Mouse (Mus musculus): ENCODE measurements around the gene Ldlrad3. TPM values are rescaled to one million over a fixed set of nuclear protein-coding genes. Genes with fewer than 3 reads are reported as not detected.

The Ldlrad3 gene
- polyA plus RNA-seq, 1 experiment from 2014 or later, result 4.6 TPM

DNA sequence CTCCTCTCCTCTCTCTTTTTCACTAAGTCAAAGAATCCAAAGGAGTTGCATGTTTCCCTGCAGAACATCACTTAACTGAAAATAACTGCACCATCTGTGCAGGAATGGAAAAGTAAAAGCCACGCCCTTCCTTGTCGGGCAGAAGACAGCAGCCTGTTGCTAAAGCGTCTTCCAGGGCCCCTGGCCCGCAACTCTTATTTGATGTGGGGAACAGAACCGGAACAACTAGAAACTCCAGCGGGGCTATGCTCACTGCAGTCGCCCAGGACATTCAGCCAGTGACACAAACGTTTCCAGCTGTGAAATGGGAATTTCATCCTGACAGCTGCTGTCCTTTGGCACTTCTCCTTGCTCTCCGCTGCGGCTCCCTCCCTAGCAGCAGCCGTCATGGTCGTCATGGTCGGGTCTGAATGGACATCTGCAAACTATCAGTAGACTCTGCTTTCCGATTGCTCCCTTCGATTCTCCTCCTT lies 67.2 kb downstream of the Ldlrad3 start:
- no peaks in the 10 kb centered on the region for H3K9me3 ChIP-seq (ENCODE audit: low read length)
- H3K36me3 ChIP-seq (replicated peaks; ENCODE audit: insufficient read depth, low read length), result no peaks in the 10 kb centered on the region
- no peak for DNase-seq
- 63% methylated on average over 15 of the region's 15 CpGs for WGBS (ENCODE audit: insufficient replicate concordance)
- H3K4me1 ChIP-seq (ENCODE audit: insufficient read depth), result peaks cover 4% of the 10 kb centered on the region
- no peak overlapping the region for H3K4me3 ChIP-seq (ENCODE audit: low read depth, low read length)
- no peak for ATAC-seq
- H3K9ac ChIP-seq (replicated peaks), result no peak overlapping the region
- H3K27me3 ChIP-seq (ENCODE audit: insufficient read depth, low read length), result no peaks in the 10 kb centered on the region
- no peak overlapping the region for H3K4me2 ChIP-seq (ENCODE audit: low read depth, low read length)
- H3K27ac ChIP-seq (ENCODE audit: low read depth), result no peak overlapping the region
- TF ChIP-seq EP300 (IDR thresholded peaks at IDR 0.05; ENCODE audit: low read depth) (no peak), CTCF (IDR thresholded peaks at IDR 0.05; ENCODE audit: low read depth) (no peak)

DNA sequence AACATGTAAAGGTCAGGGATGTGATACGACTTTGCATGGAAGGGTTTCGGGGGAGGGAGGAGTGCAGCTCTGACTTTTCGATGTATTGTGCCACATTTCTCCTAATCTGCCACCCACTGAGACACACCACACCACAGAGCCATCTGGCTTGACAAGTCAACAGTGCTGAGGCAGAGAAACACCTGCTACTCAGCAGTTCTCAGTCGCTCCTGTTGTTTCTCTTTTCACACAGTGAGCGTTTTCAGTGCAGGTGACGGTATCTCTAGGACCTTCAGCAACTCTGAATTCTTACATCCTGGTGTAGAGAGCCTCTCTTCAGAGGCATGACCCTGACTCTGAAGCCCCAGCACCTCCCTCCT lies 68.8 kb downstream of the Ldlrad3 start:
- Histone ChIP-seq H3K4me1 (ENCODE audit: insufficient read depth) (peaks cover 4% of the 10 kb centered on the region; the same call in 1 of the 2 replicates), H3K27ac (ENCODE audit: low read depth) (peak overlapping the region; percentile 44; the same call in 1 of the 2 replicates), H3K9me3 (ENCODE audit: low read length) (no peaks in the 10 kb centered on the region), H3K27me3 (ENCODE audit: insufficient read depth, low read length) (no peaks in the 10 kb centered on the region), H3K4me3 (ENCODE audit: low read depth, low read length) (no peak overlapping the region), H3K36me3 (replicated peaks; ENCODE audit: insufficient read depth, low read length) (no peaks in the 10 kb centered on the region), H3K4me2 (ENCODE audit: low read depth, low read length) (no peak overlapping the region), H3K9ac (replicated peaks) (no peak overlapping the region)
- no peak for TF ChIP-seq EP300 (IDR thresholded peaks at IDR 0.05; ENCODE audit: low read depth)
- TF ChIP-seq CTCF (IDR thresholded peaks at IDR 0.05; ENCODE audit: low read depth), result no peak
- ATAC-seq, result 0 out of 2 replicates have a peak, but pooled peaks have one; percentile 14
- DNase-seq, result no peak
- 59% methylated on average over 6 of the region's 6 CpGs for WGBS (ENCODE audit: insufficient replicate concordance)

GRCm38 (mm10) chr2:102116521-102117401 lies 69.4 kb downstream of the Ldlrad3 start:
- Histone ChIP-seq H3K27me3 (ENCODE audit: insufficient read depth, low read length) (no peaks in the 10 kb centered on the region), H3K9me3 (ENCODE audit: low read length) (no peaks in the 10 kb centered on the region), H3K4me1 (ENCODE audit: insufficient read depth) (peaks cover 4% of the 10 kb centered on the region; the same call in 1 of the 2 replicates), H3K4me2 (ENCODE audit: low read depth, low read length) (no peak overlapping the region), H3K27ac (ENCODE audit: low read depth) (peak overlapping the region; percentile 44; the same call in 1 of the 2 replicates), H3K4me3 (ENCODE audit: low read depth, low read length) (no peak overlapping the region), H3K9ac (replicated peaks) (no peak overlapping the region), H3K36me3 (replicated peaks; ENCODE audit: insufficient read depth, low read length) (no peaks in the 10 kb centered on the region)
- DNase-seq, result no peak
- 0 out of 2 replicates have a peak, but pooled peaks have one; percentile 28 for ATAC-seq
- 56% methylated on average over 9 of the region's 9 CpGs for WGBS (ENCODE audit: insufficient replicate concordance)
- TF ChIP-seq EP300 (IDR thresholded peaks at IDR 0.05; ENCODE audit: low read depth) (no peak), CTCF (IDR thresholded peaks at IDR 0.05; ENCODE audit: low read depth) (no peak)

- WGBS (ENCODE audit: insufficient replicate concordance), result 66% methylated on average over 3 of the region's 3 CpGs
- H3K4me3 ChIP-seq (ENCODE audit: low read depth, low read length), result no peak overlapping the region
- H3K9me3 ChIP-seq (ENCODE audit: low read length), result no peaks in the 10 kb centered on the region
- peak overlapping the region; percentile 40; the same call in 1 of the 2 replicates for H3K27ac ChIP-seq (ENCODE audit: low read depth)
- H3K27me3 ChIP-seq (ENCODE audit: insufficient read depth, low read length), result no peaks in the 10 kb centered on the region
- 0 out of 2 replicates have a peak, but pooled peaks cover 4% of the 10 kb centered on the region for H3K4me1 ChIP-seq (ENCODE audit: insufficient read depth)
- no peaks in the 10 kb centered on the region for H3K36me3 ChIP-seq (replicated peaks; ENCODE audit: insufficient read depth, low read length)
- TF ChIP-seq EP300 (IDR thresholded peaks at IDR 0.05; ENCODE audit: low read depth) (no peak), CTCF (IDR thresholded peaks at IDR 0.05; ENCODE audit: low read depth) (no peak)
- ATAC-seq (no peak), DNase-seq (no peak)
- no peak overlapping the region for H3K9ac ChIP-seq (replicated peaks)
- peak overlapping the region; percentile 32; the same call in 1 of the 2 replicates for H3K4me2 ChIP-seq (ENCODE audit: low read depth, low read length)
Observed at GRCm38 (mm10) chr2:102113801-102114200, 72.4 kb downstream of the Ldlrad3 start.

DNA sequence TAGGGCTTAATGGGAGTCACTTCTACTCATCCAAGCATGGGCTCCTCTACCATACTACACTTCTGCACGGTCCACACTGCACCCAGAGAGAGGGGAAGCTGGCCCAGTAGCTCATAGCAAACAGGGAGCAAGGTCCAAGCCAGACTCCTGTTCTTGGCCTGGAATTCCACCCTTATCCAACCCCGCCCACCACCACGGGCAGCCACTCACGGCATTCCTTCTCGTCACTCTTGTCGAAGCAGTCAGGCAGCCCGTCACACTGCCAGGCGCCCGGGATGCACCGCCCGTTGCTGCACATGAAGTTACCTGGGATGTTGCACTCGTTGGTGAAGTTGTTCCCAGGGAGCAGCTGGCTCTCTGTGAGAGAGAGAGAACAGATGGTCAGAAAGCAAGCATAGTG lies 72.9 kb downstream of the Ldlrad3 start:
- no peak for TF ChIP-seq CTCF (IDR thresholded peaks at IDR 0.05; ENCODE audit: low read depth)
- TF ChIP-seq EP300 (IDR thresholded peaks at IDR 0.05; ENCODE audit: low read depth), result no peak
- Histone ChIP-seq H3K27me3 (ENCODE audit: insufficient read depth, low read length) (no peaks in the 10 kb centered on the region), H3K27ac (ENCODE audit: low read depth) (peak overlapping the region; percentile 40; the same call in 1 of the 2 replicates), H3K9ac (replicated peaks) (no peak overlapping the region), H3K4me3 (ENCODE audit: low read depth, low read length) (no peak overlapping the region), H3K4me1 (ENCODE audit: insufficient read depth) (0 out of 2 replicates have a peak, but pooled peaks cover 4% of the 10 kb centered on the region), H3K36me3 (replicated peaks; ENCODE audit: insufficient read depth, low read length) (no peaks in the 10 kb centered on the region), H3K4me2 (ENCODE audit: low read depth, low read length) (peak overlapping the region; percentile 32; the same call in 1 of the 2 replicates), H3K9me3 (ENCODE audit: low read length) (no peaks in the 10 kb centered on the region)
- DNase-seq (peak; percentile 67), ATAC-seq (peak; percentile 86)
- 70% methylated on average over 12 of the region's 12 CpGs for WGBS (ENCODE audit: insufficient replicate concordance)

- DNase-seq, result no peak
- WGBS (ENCODE audit: insufficient replicate concordance), result 76% methylated on average over 13 of the region's 13 CpGs
- ATAC-seq, result no peak
- no peaks in the 10 kb centered on the region for H3K36me3 ChIP-seq (replicated peaks; ENCODE audit: insufficient read depth, low read length)
- peaks cover 6% of the 10 kb centered on the region; the same call in 1 of the 2 replicates for H3K4me1 ChIP-seq (ENCODE audit: insufficient read depth)
- H3K4me3 ChIP-seq (ENCODE audit: low read depth, low read length), result no peak overlapping the region
- no peaks in the 10 kb centered on the region for H3K9me3 ChIP-seq (ENCODE audit: low read length)
- TF ChIP-seq CTCF (IDR thresholded peaks at IDR 0.05; ENCODE audit: low read depth), result no peak
- TF ChIP-seq EP300 (IDR thresholded peaks at IDR 0.05; ENCODE audit: low read depth), result no peak
- no peak overlapping the region for H3K4me2 ChIP-seq (ENCODE audit: low read depth, low read length)
- no peak overlapping the region for H3K9ac ChIP-seq (replicated peaks)
- H3K27me3 ChIP-seq (ENCODE audit: insufficient read depth, low read length), result no peaks in the 10 kb centered on the region
- H3K27ac ChIP-seq (ENCODE audit: low read depth), result no peak overlapping the region
Observed at GRCm38 (mm10) chr2:102111906-102112499, 74.2 kb downstream of the Ldlrad3 start.

Measured in liver, postnatal 0 days (tissue).